Mouse (Mus musculus): Measurements from ENCODE around the gene Dapk3. TPM values are rescaled to one million over a fixed set of nuclear protein-coding genes. Genes with fewer than 3 reads are reported as not detected.

Dapk3 gene
- total and polyA plus RNA-seq, 3 experiments: 27.8 to 30.6 (median 29.0) TPM

GRCm38 (mm10) chr10:81229735-81230437 is 47.1 kb downstream of the Dapk3 start:
- Histone ChIP-seq H3K36me3 (ENCODE audit: control insufficient read depth, insufficient read depth, low read length) (no peaks in the 10 kb centered on the region), H3K27ac (no peak overlapping the region), H3K4me1 (ENCODE audit: control insufficient read depth, insufficient read depth, low read length) (peaks cover 2% of the 10 kb centered on the region), H3K79me2 (replicated peaks; ENCODE audit: control insufficient read depth, insufficient read depth, low read length) (no peaks in the 10 kb centered on the region), H3K27me3 (ENCODE audit: control insufficient read depth, insufficient read depth, low read length) (peaks cover 4% of the 10 kb centered on the region; the same call in 1 of the 2 replicates), H3K4me3 (no peak overlapping the region), H3K9ac (ENCODE audit: low read depth, low read length) (no peak overlapping the region)
- no peak for DNase-seq
- 10% methylated on average over 20 of the region's 20 CpGs for WGBS
- intact Hi-C loops (cut with DNase I): no loop called here
- no peak for TF ChIP-seq POLR2A (IDR thresholded peaks at IDR 0.05; ENCODE audit: insufficient read depth, low read depth, low read length)
- TF ChIP-seq CTCF (IDR thresholded peaks at IDR 0.05): no peak
- no peak for TF ChIP-seq EP300 (IDR thresholded peaks at IDR 0.05; ENCODE audit: insufficient read depth, low read depth, low read length)

GRCm38 (mm10) chr10:81230438-81231332 is 47.9 kb downstream of the Dapk3 start, which contains the start of gene Atcay:
Gene Atcay, minus strand, starts transcription at chr10:81230833.
- 13% methylated on average over 27 of the region's 27 CpGs for WGBS
- H3K9ac ChIP-seq (ENCODE audit: low read depth, low read length): no peak within 1 kb of the TSS
- no peak within 1 kb of the TSS for H3K27ac ChIP-seq
- H3K27me3 ChIP-seq (ENCODE audit: control insufficient read depth, insufficient read depth, low read length): peaks cover 4% of the 10 kb centered on the region; the same call in 1 of the 2 replicates
- intact Hi-C loops (cut with DNase I): no loop called here
- peak; percentile 59 for TF ChIP-seq CTCF (IDR thresholded peaks at IDR 0.05)
- TF ChIP-seq EP300 (IDR thresholded peaks at IDR 0.05; ENCODE audit: insufficient read depth, low read depth, low read length): no peak
- no peak within 1 kb of the TSS for H3K4me3 ChIP-seq
- no peak for DNase-seq
- peaks cover 2% of the 10 kb centered on the region for H3K4me1 ChIP-seq (ENCODE audit: control insufficient read depth, insufficient read depth, low read length)
- no peaks in the 10 kb centered on the region for H3K36me3 ChIP-seq (ENCODE audit: control insufficient read depth, insufficient read depth, low read length)
- no peaks in the 10 kb centered on the region for H3K79me2 ChIP-seq (replicated peaks; ENCODE audit: control insufficient read depth, insufficient read depth, low read length)

GRCm38 (mm10) chr10:81231436-81231835 is 48.6 kb downstream of the Dapk3 start:
- Histone ChIP-seq H3K36me3 (ENCODE audit: control insufficient read depth, insufficient read depth, low read length) (no peaks in the 10 kb centered on the region), H3K4me1 (ENCODE audit: control insufficient read depth, insufficient read depth, low read length) (peaks cover 2% of the 10 kb centered on the region), H3K9ac (ENCODE audit: low read depth, low read length) (no peak overlapping the region), H3K4me3 (no peak overlapping the region), H3K27me3 (ENCODE audit: control insufficient read depth, insufficient read depth, low read length) (peaks cover 4% of the 10 kb centered on the region; the same call in 1 of the 2 replicates), H3K27ac (no peak overlapping the region), H3K79me2 (replicated peaks; ENCODE audit: control insufficient read depth, insufficient read depth, low read length) (no peaks in the 10 kb centered on the region)
- intact Hi-C loops (cut with DNase I): no loop called here
- WGBS: 60% methylated on average over 7 of the region's 7 CpGs
- no peak for DNase-seq
- no peak for TF ChIP-seq EP300 (IDR thresholded peaks at IDR 0.05; ENCODE audit: insufficient read depth, low read depth, low read length)
- no peak for TF ChIP-seq CTCF (IDR thresholded peaks at IDR 0.05)
- TF ChIP-seq POLR2A (IDR thresholded peaks at IDR 0.05; ENCODE audit: insufficient read depth, low read depth, low read length): no peak

- H3K36me3 ChIP-seq (ENCODE audit: control insufficient read depth, insufficient read depth, low read length): no peaks in the 10 kb centered on the region
- 10% methylated on average over 29 of the region's 29 CpGs for WGBS
- intact Hi-C loops (cut with DNase I): no loop called here
- TF ChIP-seq CTCF (IDR thresholded peaks at IDR 0.05): no peak
- TF ChIP-seq POLR2A (IDR thresholded peaks at IDR 0.05; ENCODE audit: insufficient read depth, low read depth, low read length): peak; percentile 57; the same call in 1 of the 2 replicates
- peak; percentile 84 to 87 for DNase-seq
- peaks cover 2% of the 10 kb centered on the region for H3K4me1 ChIP-seq (ENCODE audit: control insufficient read depth, insufficient read depth, low read length)
- H3K27me3 ChIP-seq (ENCODE audit: control insufficient read depth, insufficient read depth, low read length): peaks cover 4% of the 10 kb centered on the region; the same call in 1 of the 2 replicates
- H3K4me3 ChIP-seq: peak within 1 kb of the TSS; percentile 67
- H3K27ac ChIP-seq: no peak within 1 kb of the TSS; the same call in 1 of the 2 replicates
- H3K79me2 ChIP-seq (replicated peaks; ENCODE audit: control insufficient read depth, insufficient read depth, low read length): no peaks in the 10 kb centered on the region
- H3K9ac ChIP-seq (ENCODE audit: low read depth, low read length): peak within 1 kb of the TSS; percentile 76
Observed at GRCm38 (mm10) chr10:81232580-81233225, 49.9 kb downstream of the Dapk3 start, which contains the start of gene Zfr2. Gene Zfr2, plus strand, starts transcription at chr10:81233155.

GRCm38 (mm10) chr10:81233226-81233585 is 50.4 kb downstream of the Dapk3 start:
- TF ChIP-seq CTCF (IDR thresholded peaks at IDR 0.05): no peak
- TF ChIP-seq EP300 (IDR thresholded peaks at IDR 0.05; ENCODE audit: insufficient read depth, low read depth, low read length): no peak
- TF ChIP-seq POLR2A (IDR thresholded peaks at IDR 0.05; ENCODE audit: insufficient read depth, low read depth, low read length): no peak
- H3K27ac ChIP-seq: no peak overlapping the region; the same call in 1 of the 2 replicates
- WGBS: 3% methylated on average over 28 of the region's 28 CpGs
- no peaks in the 10 kb centered on the region for H3K79me2 ChIP-seq (replicated peaks; ENCODE audit: control insufficient read depth, insufficient read depth, low read length)
- H3K27me3 ChIP-seq (ENCODE audit: control insufficient read depth, insufficient read depth, low read length): peaks cover 4% of the 10 kb centered on the region; the same call in 1 of the 2 replicates
- H3K9ac ChIP-seq (ENCODE audit: low read depth, low read length): peak overlapping the region; percentile 76
- peaks cover 2% of the 10 kb centered on the region for H3K4me1 ChIP-seq (ENCODE audit: control insufficient read depth, insufficient read depth, low read length)
- intact Hi-C loops (cut with DNase I): no loop called here
- peak overlapping the region; percentile 67 for H3K4me3 ChIP-seq
- H3K36me3 ChIP-seq (ENCODE audit: control insufficient read depth, insufficient read depth, low read length): no peaks in the 10 kb centered on the region
- DNase-seq: no peak

Measured in heart, adult 2 months (tissue).